Mouse (Mus musculus) retina, adult 2 months (tissue): ENCODE measurements around the gene Tmem63b.
"Not testable (repeated sequence)": the region's sequence is repeated elsewhere in the genome, so short reads cannot be mapped to it uniquely, and the experiment has no call there.

ENCODE experiments used
- DNase-seq: peaks from one replicate; pipeline ENCODE4 v3.0.0-alpha.2; 2012; ENCODE audit warnings: low read depth, low spot score

Tmem63b gene

DNA sequence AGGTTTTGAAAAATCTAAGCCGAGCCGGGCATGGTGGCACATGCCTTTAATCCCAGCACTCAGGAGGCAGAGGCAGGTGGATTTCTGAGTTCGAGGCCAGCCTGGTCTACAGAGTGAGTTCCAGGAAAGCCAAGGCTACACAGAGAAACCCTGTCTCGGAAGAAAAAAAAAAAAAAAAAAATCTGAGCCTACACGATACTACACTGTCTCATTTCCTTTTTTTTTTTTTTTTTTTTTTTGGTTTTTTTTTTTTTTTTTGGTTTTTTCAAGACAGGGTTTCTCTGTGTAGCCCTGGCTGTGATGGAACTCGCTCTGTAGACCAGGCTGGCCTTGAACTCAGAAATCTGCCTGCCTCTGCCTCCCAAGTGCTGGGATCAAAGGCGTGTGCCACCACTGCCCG lies 63.3 kb downstream of the Tmem63b start:
- DNase-seq, result not testable (repeated sequence)

DNA sequence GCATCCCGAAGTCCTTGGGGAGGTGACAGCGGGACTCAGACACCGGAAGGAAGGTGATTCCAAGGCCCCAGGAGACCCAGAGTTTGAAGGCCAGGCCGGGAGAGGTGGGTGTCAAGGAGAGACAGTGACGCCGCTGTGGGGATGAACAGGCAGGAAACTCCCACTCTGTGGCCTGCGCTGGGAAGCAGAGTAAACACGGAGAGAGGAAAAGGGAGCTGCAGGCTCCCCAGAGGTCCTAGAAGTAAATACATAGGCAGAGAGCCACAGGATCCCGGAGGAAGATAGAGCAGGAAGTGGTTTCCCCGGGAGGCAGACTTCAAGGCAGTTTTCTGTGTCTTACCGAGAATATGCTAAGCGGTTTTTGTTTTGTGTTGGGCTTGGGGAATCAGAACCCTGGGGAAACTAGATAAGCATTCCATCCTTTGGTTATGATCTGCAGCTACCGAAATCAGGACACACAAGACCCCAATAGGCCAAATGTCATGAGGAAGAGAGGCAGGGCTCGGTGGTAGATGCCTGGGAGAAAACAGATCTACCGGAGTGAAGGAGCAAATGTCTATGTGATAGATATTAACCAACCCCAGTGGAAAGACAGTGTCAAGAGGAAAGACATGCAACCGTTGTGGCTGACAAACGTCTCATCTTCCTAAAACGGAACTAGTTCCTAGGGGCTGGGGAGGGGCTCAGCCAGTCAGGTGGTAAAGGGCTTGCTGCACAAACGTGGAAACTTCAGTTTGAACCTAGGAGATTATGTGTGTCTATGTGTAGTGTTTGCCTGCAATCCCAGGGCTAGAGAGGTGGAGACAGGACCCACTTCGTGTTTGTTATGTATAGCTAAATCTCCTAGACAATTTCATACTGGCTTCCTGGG lies 67.1 kb downstream of the Tmem63b start:
- DNase-seq, result no peak

DNA sequence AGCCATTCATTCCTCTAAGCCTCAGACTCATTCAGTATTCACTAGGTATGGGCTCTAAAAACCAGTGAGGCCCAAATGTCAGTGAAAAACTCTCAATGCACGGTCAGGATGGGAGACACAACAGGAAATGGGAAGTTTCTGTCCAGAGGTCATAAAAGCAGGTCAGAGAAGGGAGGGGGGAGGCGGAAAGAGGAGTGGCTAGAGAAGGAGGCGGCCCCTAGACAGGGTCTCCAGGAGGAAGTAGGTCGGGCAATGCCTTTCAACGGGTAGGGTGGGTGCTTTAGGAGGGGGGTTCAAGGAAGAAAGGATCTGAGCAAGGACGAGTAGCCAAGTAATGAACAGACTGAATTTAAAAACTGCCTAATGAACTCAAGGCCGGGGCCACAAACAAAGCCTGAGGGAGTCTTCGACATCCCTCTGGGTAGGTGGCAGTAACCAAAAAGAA lies 67.7 kb downstream of the Tmem63b start:
- DNase-seq, result no peak

DNA sequence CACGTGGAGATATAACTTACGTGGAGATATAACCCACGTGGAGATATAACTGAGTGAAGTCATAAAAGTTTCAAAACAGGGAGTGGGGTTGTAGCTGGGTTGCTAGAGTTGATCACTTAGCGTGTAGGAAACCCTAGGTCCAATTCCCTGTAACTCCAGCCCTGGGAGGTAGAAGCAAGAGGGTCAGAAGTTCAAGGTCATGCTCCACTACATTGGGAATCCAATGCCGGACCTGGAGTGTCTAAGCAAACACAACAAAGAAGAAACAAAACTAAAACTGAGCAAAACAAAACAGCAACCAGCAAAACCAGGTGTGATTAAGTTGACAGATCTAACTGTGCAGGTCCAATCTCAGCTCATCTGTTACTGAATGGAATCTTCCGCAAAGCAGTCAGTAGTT lies 69.0 kb downstream of the Tmem63b start:
- DNase-seq, result no peak

DNA sequence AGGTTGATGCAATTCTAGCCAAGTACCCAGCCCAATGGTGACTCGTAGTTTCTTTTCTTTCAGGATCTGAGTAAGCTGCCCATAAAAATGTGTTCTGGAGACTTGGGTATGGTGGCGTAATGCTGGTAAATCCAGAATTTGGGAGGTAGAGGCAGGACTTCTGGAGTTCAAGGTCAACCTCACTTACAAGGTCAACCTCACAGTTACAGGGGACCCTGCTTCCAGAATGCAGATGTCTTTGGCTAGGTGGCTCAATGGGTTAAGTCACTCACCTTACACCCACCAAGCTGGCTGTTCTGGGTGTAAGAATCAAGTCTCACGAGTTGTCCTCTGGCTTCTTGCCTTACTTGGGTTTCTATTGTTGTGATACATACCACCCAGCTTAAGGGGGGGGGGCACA lies 70.0 kb downstream of the Tmem63b start:
- no peak for DNase-seq

DNA sequence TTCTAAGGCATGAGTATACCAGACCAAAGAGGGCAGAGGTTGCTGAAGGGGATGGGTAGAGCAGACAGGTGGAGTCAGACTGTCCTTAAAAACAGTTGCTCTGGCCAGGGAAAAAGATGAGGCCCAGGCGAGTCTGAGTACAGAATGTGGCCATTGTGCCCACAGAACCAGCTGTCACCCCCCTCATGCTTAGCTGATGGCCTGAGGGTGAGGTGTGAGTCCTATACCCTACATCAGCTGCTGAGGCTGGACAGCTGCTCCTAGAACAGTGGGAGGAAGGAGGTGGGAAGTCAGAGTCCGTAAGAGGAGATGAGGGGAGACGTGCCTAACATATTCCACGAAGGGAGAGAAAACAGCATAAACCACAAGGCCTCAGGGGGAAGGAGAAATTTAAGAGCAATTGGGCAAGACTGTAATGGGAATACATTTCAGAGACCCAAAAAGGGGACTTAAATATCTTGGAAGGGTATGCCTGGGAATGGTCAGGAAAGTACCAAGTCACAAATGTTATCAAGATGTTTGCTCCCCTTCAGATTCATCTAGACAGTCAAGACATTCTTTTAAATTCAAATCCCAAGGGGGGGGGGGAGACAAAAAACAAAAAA lies 70.6 kb downstream of the Tmem63b start:
- DNase-seq, result no peak

DNA sequence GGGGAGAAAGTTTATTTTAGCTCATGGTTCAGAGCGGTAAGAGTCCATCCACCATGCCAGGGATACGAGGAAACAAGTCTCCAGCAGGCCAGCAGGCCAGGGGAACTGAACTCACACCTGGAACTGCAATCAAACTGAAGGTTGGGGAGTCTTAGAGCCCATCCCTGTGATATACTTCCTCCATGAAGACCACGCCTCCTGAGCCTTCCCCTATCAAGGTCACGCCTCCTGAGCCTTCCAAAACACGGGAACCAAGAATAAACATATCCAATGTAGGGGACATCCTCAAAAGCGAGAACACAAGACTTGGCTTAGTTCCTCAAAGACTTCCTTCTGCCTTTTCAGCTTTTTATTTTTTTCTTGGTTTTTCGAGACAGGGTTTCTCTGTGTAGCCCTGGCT lies 73.8 kb downstream of the Tmem63b start:
- DNase-seq, result no peak

DNA sequence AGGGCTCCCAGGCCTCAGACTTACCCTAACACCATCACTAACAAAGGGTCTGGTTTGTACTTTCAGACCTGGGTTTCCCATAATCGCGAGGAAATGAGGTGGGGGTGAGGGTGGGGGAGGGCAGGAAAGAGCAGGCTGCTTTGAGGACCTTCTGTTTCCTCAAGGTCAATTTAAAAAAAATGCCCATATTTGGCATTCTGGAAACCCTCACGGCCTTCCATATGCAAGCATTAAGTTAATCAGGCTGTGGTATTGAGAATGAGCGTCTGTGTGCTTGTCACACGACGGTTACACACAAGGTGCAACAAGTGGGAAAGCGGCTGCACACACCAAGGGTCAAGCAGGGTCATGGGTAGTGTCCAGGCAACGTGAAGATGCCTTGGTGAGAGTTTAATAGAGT lies 74.7 kb downstream of the Tmem63b start:
- DNase-seq, result no peak
